Mouse (Mus musculus): ENCODE measurements around the gene Zbtb16. TPM values are rescaled to one million over a fixed set of nuclear protein-coding genes. Genes with fewer than 3 reads are reported as not detected.

Zbtb16 gene
- polyA plus RNA-seq, 1 experiment from 2014 or later, result 11.3 TPM

- Histone ChIP-seq H3K4me3 (no peak overlapping the region), H3K4me1 (peaks cover 13% of the 10 kb centered on the region), H3K27ac (replicated peaks) (no peak overlapping the region), H3K36me3 (no peaks in the 10 kb centered on the region), H3K9me3 (no peaks in the 10 kb centered on the region), H3K27me3 (no peaks in the 10 kb centered on the region), H3K4me2 (replicated peaks) (no peak overlapping the region), H3K9ac (replicated peaks) (no peak overlapping the region)
- ATAC-seq (ENCODE audit: low FRiP score, low read depth), result no peak
- 55% methylated on average over 10 of the region's 10 CpGs for WGBS
Observed at GRCm38 (mm10) chr9:48816678-48817398, 19.2 kb downstream of the Zbtb16 start.

GRCm38 (mm10) chr9:48816157-48816556, 19.9 kb downstream of the Zbtb16 start:
- no peak overlapping the region for H3K9ac ChIP-seq (replicated peaks)
- no peak overlapping the region for H3K4me2 ChIP-seq (replicated peaks)
- 93% methylated on average over 9 of the region's 9 CpGs for WGBS
- no peak for ATAC-seq (ENCODE audit: low FRiP score, low read depth)
- no peak overlapping the region for H3K4me3 ChIP-seq
- H3K9me3 ChIP-seq, result no peaks in the 10 kb centered on the region
- H3K4me1 ChIP-seq, result peaks cover 11% of the 10 kb centered on the region
- no peak overlapping the region for H3K27ac ChIP-seq (replicated peaks)
- no peaks in the 10 kb centered on the region for H3K36me3 ChIP-seq
- H3K27me3 ChIP-seq, result no peaks in the 10 kb centered on the region

GRCm38 (mm10) chr9:48814881-48815495, 21.0 kb downstream of the Zbtb16 start:
- 89% methylated on average over 12 of the region's 12 CpGs for WGBS

GRCm38 (mm10) chr9:48813960-48814880, 21.8 kb downstream of the Zbtb16 start:
- WGBS, result 77% methylated on average over 16 of the region's 19 CpGs
- Histone ChIP-seq H3K27ac (replicated peaks) (no peak overlapping the region), H3K4me3 (no peak overlapping the region), H3K36me3 (no peaks in the 10 kb centered on the region), H3K4me2 (replicated peaks) (no peak overlapping the region), H3K9me3 (no peaks in the 10 kb centered on the region), H3K27me3 (no peaks in the 10 kb centered on the region), H3K4me1 (peaks cover 3% of the 10 kb centered on the region), H3K9ac (replicated peaks) (0 out of 2 replicates have a peak overlapping the region, but pooled peaks have one; percentile 1)
- ATAC-seq (ENCODE audit: low FRiP score, low read depth), result no peak

More at GRCm38 (mm10) chr9:48814881-48815495, 21.0 kb downstream of the Zbtb16 start:
- Histone ChIP-seq H3K36me3 (no peaks in the 10 kb centered on the region), H3K4me2 (replicated peaks) (no peak overlapping the region), H3K4me1 (peaks cover 3% of the 10 kb centered on the region), H3K9ac (replicated peaks) (no peak overlapping the region), H3K4me3 (no peak overlapping the region), H3K27ac (replicated peaks) (no peak overlapping the region), H3K27me3 (no peaks in the 10 kb centered on the region), H3K9me3 (no peaks in the 10 kb centered on the region)
- ATAC-seq (ENCODE audit: low FRiP score, low read depth), result no peak

- Histone ChIP-seq H3K27me3 (no peaks in the 10 kb centered on the region), H3K4me3 (no peak overlapping the region), H3K4me1 (peaks cover 4% of the 10 kb centered on the region), H3K9ac (replicated peaks) (no peak overlapping the region), H3K4me2 (replicated peaks) (no peak overlapping the region), H3K9me3 (no peaks in the 10 kb centered on the region), H3K27ac (replicated peaks) (no peak overlapping the region), H3K36me3 (no peaks in the 10 kb centered on the region)
- no peak for ATAC-seq (ENCODE audit: low FRiP score, low read depth)
- WGBS, result 94% methylated on average over 6 of the region's 6 CpGs
Observed at GRCm38 (mm10) chr9:48812352-48812751, 23.7 kb downstream of the Zbtb16 start.

- Histone ChIP-seq H3K9me3 (no peaks in the 10 kb centered on the region), H3K4me3 (no peak overlapping the region), H3K27ac (replicated peaks) (no peak overlapping the region), H3K9ac (replicated peaks) (no peak overlapping the region), H3K4me2 (replicated peaks) (no peak overlapping the region), H3K27me3 (no peaks in the 10 kb centered on the region), H3K4me1 (0 out of 2 replicates have a peak, but pooled peaks cover 5% of the 10 kb centered on the region), H3K36me3 (no peaks in the 10 kb centered on the region)
- ATAC-seq (ENCODE audit: low FRiP score, low read depth), result no peak
- whole genome bisulfite sequencing, result 72% methylated on average over 6 of the region's 6 CpGs
Observed at GRCm38 (mm10) chr9:48806591-48806990, 29.4 kb downstream of the Zbtb16 start.

- Histone ChIP-seq H3K27ac (replicated peaks) (no peak overlapping the region), H3K9ac (replicated peaks) (no peak overlapping the region), H3K4me1 (peaks cover 7% of the 10 kb centered on the region; the same call in 1 of the 2 replicates), H3K27me3 (no peaks in the 10 kb centered on the region), H3K9me3 (no peaks in the 10 kb centered on the region), H3K4me2 (replicated peaks) (no peak overlapping the region), H3K36me3 (no peaks in the 10 kb centered on the region), H3K4me3 (no peak overlapping the region)
- WGBS, result 87% methylated on average over 8 of the region's 8 CpGs
- no peak for ATAC-seq (ENCODE audit: low FRiP score, low read depth)
Observed at GRCm38 (mm10) chr9:48805850-48806249, 30.2 kb downstream of the Zbtb16 start.

- Histone ChIP-seq H3K4me3 (no peak overlapping the region), H3K36me3 (no peaks in the 10 kb centered on the region), H3K9ac (replicated peaks) (no peak overlapping the region), H3K4me1 (peaks cover 10% of the 10 kb centered on the region; the same call in 1 of the 2 replicates), H3K4me2 (replicated peaks) (no peak overlapping the region), H3K9me3 (no peaks in the 10 kb centered on the region), H3K27ac (replicated peaks) (no peak overlapping the region), H3K27me3 (no peaks in the 10 kb centered on the region)
- 79% methylated on average over 6 of the region's 6 CpGs for WGBS
- ATAC-seq (ENCODE audit: low FRiP score, low read depth), result no peak
Observed at GRCm38 (mm10) chr9:48804509-48804908, 31.5 kb downstream of the Zbtb16 start.

GRCm38 (mm10) chr9:48803460-48804240, 32.4 kb downstream of the Zbtb16 start:
- H3K27ac ChIP-seq (replicated peaks), result no peak overlapping the region
- no peak overlapping the region for H3K4me2 ChIP-seq (replicated peaks)
- no peak overlapping the region for H3K4me3 ChIP-seq
- no peak overlapping the region for H3K9ac ChIP-seq (replicated peaks)
- ATAC-seq (ENCODE audit: low FRiP score, low read depth), result no peak
- no peaks in the 10 kb centered on the region for H3K27me3 ChIP-seq
- H3K4me1 ChIP-seq, result peaks cover 13% of the 10 kb centered on the region; the same call in 1 of the 2 replicates
- no peaks in the 10 kb centered on the region for H3K9me3 ChIP-seq
- 93% methylated on average over 27 of the region's 27 CpGs for WGBS
- H3K36me3 ChIP-seq, result no peaks in the 10 kb centered on the region

GRCm38 (mm10) chr9:48802374-48802773, 33.6 kb downstream of the Zbtb16 start:
- H3K4me3 ChIP-seq, result no peak overlapping the region
- WGBS, result 74% methylated on average over 5 of the region's 5 CpGs
- no peak overlapping the region for H3K9ac ChIP-seq (replicated peaks)
- H3K27me3 ChIP-seq, result no peaks in the 10 kb centered on the region
- no peak for ATAC-seq (ENCODE audit: low FRiP score, low read depth)
- H3K27ac ChIP-seq (replicated peaks), result no peak overlapping the region
- H3K36me3 ChIP-seq, result no peaks in the 10 kb centered on the region
- no peaks in the 10 kb centered on the region for H3K9me3 ChIP-seq
- H3K4me2 ChIP-seq (replicated peaks), result no peak overlapping the region
- H3K4me1 ChIP-seq, result peaks cover 13% of the 10 kb centered on the region; the same call in 1 of the 2 replicates

- H3K9me3 ChIP-seq, result no peaks in the 10 kb centered on the region
Observed at GRCm38 (mm10) chr9:48801322-48801721, 34.7 kb downstream of the Zbtb16 start.

More at GRCm38 (mm10) chr9:48801322-48801721, 34.7 kb downstream of the Zbtb16 start:
- H3K9ac ChIP-seq (replicated peaks), result no peak overlapping the region
- H3K4me2 ChIP-seq (replicated peaks), result no peak overlapping the region
- peaks cover 16% of the 10 kb centered on the region for H3K4me1 ChIP-seq
- ATAC-seq (ENCODE audit: low FRiP score, low read depth), result no peak
- no peaks in the 10 kb centered on the region for H3K36me3 ChIP-seq
- H3K27me3 ChIP-seq, result no peaks in the 10 kb centered on the region
- no peak overlapping the region for H3K27ac ChIP-seq (replicated peaks)
- H3K4me3 ChIP-seq, result no peak overlapping the region
- 85% methylated on average over 5 of the region's 5 CpGs for WGBS

Data from midbrain, embryonic 12.5 days (tissue).